9 mouse cellular contexts compared by ENCODE assay signal in genomic region chr19:24160460-24160859, GRCm38 (mm10).
DNase-seq lines count a peak whose midpoint lies in the region; ATAC-seq lines count a peak whose summit lies in the region.
"Had no signal": no experiment of that assay in that cellular context is flagged by ENCODE, and none has a peak within 500 bp of the region (broad histone marks: within the 10 kb centered on the region; RNA-seq: fewer than 3 reads in every experiment).

No protein-coding gene starts in this region.

- H3K27me3 ChIP-seq in forebrain, embryonic 10.5 days (ENCODE audit: poor library complexity, severe bottlenecking): no peaks in the 10 kb centered on the region
- no peaks in the 10 kb centered on the region for H3K27me3 ChIP-seq in limb, embryonic 11.5 days (ENCODE audit: control insufficient read depth, insufficient read depth, low read length)
- H3K27me3 ChIP-seq in intestine, embryonic 16.5 days (replicated peaks; ENCODE audit: control insufficient read depth, insufficient read depth, low read length): no peaks in the 10 kb centered on the region
- H3K27me3 ChIP-seq: embryonic facial prominence, embryonic 13.5 days had no signal

- 24% methylated on average over 8 of the region's 8 CpGs for WGBS in forebrain, embryonic 10.5 days
- WGBS in limb, embryonic 11.5 days: 66% methylated on average over 8 of the region's 8 CpGs
- 51% methylated on average over 8 of the region's 8 CpGs for WGBS in intestine, embryonic 16.5 days

- peaks cover 47% of the 10 kb centered on the region for H3K4me1 ChIP-seq in forebrain, embryonic 10.5 days
- H3K4me1 ChIP-seq in limb, embryonic 11.5 days (ENCODE audit: control insufficient read depth, insufficient read depth, low read length): peaks cover 8% of the 10 kb centered on the region
- peaks cover 25% of the 10 kb centered on the region for H3K4me1 ChIP-seq in intestine, embryonic 16.5 days (ENCODE audit: control insufficient read depth, insufficient read depth, low read length)

- 0 out of 2 replicates have a peak, but pooled peaks have one; percentile 65 for ATAC-seq in limb, embryonic 11.5 days (ENCODE audit: insufficient number of reproducible peaks, low FRiP score, low TSS enrichment, low read depth)
- no peak for ATAC-seq in inflammation-experienced regulatory T-cells, adult 6 months
- ATAC-seq in intestine, embryonic 16.5 days: no peak

- no peaks in the 10 kb centered on the region for H3K9me3 ChIP-seq in forebrain, embryonic 10.5 days
- H3K9me3 ChIP-seq in limb, embryonic 11.5 days (ENCODE audit: control insufficient read depth, low read length): no peaks in the 10 kb centered on the region
- no peaks in the 10 kb centered on the region for H3K9me3 ChIP-seq in intestine, embryonic 16.5 days (ENCODE audit: control insufficient read depth, low read length)
- H3K9me3 ChIP-seq: embryonic facial prominence, embryonic 13.5 days had no signal

- DNase-seq in layer of hippocampus, adult 11-12 months (ENCODE audit: low spot score): peak; percentile 17
- no peak for DNase-seq in layer of hippocampus, postnatal 10 days (ENCODE audit: low spot score in 2 of 2)
- peak; percentile 31 for DNase-seq in forebrain, embryonic 10.5 days (ENCODE audit: extremely low spot score, low spot score)
- DNase-seq in limb, embryonic 11.5 days (ENCODE audit: low spot score): no peak
- DNase-seq in retina, postnatal 1 day: peak; percentile 95
- DNase-seq in ovary, postnatal 10 days (ENCODE audit: low spot score): no peak

- H3K4me2 ChIP-seq in limb, embryonic 11.5 days (ENCODE audit: low read depth, severe bottlenecking): no peak overlapping the region
- H3K4me2 ChIP-seq in intestine, embryonic 16.5 days (ENCODE audit: low read depth, low read length): no peak overlapping the region
- H3K4me2 ChIP-seq: embryonic facial prominence, embryonic 13.5 days had no signal

- no peak overlapping the region for H3K9ac ChIP-seq in limb, embryonic 11.5 days (ENCODE audit: low read length)
- no peak overlapping the region for H3K9ac ChIP-seq in intestine, embryonic 16.5 days (ENCODE audit: low read depth, low read length)
- H3K9ac ChIP-seq: embryonic facial prominence, embryonic 13.5 days had no signal

- H3K36me3 ChIP-seq in forebrain, embryonic 10.5 days (replicated peaks): no peaks in the 10 kb centered on the region
- H3K36me3 ChIP-seq in limb, embryonic 11.5 days (ENCODE audit: control insufficient read depth, insufficient read depth, low read length): no peaks in the 10 kb centered on the region
- H3K36me3 ChIP-seq in intestine, embryonic 16.5 days (ENCODE audit: control insufficient read depth, insufficient read depth, low read length): no peaks in the 10 kb centered on the region
- H3K36me3 ChIP-seq: embryonic facial prominence, embryonic 13.5 days had no signal

- peak overlapping the region; percentile 48; the same call in 1 of the 2 replicates for H3K27ac ChIP-seq in forebrain, embryonic 10.5 days
- H3K27ac ChIP-seq in limb, embryonic 11.5 days (replicated peaks; ENCODE audit: low read depth, low read length): no peak overlapping the region; the same call in 1 of the 2 replicates
- no peak overlapping the region for H3K27ac ChIP-seq in intestine, embryonic 16.5 days (ENCODE audit: low read length)
- H3K27ac ChIP-seq: embryonic facial prominence, embryonic 13.5 days had no signal

- no peak overlapping the region for H3K4me3 ChIP-seq in forebrain, embryonic 10.5 days
- H3K4me3 ChIP-seq in limb, embryonic 11.5 days (ENCODE audit: low read depth, low read length): no peak overlapping the region
- H3K4me3 ChIP-seq in intestine, embryonic 16.5 days (ENCODE audit: low read length): no peak overlapping the region
- H3K4me3 ChIP-seq: embryonic facial prominence, embryonic 13.5 days had no signal

Comparison
In these comparisons a context has a peak if more than half of its experiments do, and no peak if none do; other contexts are left out.
1. DNase-seq: peak in layer of hippocampus, adult 11-12 months (single experiment), forebrain, embryonic 10.5 days (single experiment) and retina, postnatal 1 day (single experiment); none in layer of hippocampus, postnatal 10 days (0 of 2), limb, embryonic 11.5 days (single experiment) and ovary, postnatal 10 days (single experiment).